Mouse (Mus musculus) neural tube, embryonic 11.5 days (tissue): ENCODE results near the gene Rassf3. TPM values are rescaled to one million over a fixed set of nuclear protein-coding genes. Genes with fewer than 3 reads are reported as not detected.

Experiments used
- ATAC-seq: fragments of 200-750 bp; cut with Nextera tagmentation; 2 replicates; pipeline ENCODE4 v1.8.0; 2017; ENCODE audit warnings: moderate number of reproducible peaks, mild to moderate bottlenecking, moderate TSS enrichment, moderate library complexity; ENCODE audit not compliant: insufficient read depth, low FRiP score, low TSS enrichment
- DNase-seq: peaks from one replicate; pipeline ENCODE4 v3.0.0-alpha.2; 2015; ENCODE audit warnings: low spot score
- H3K27ac ChIP-seq: fragments of 300-500 bp; sonication (generic); 2 replicates; pipeline ENCODE4 v1.5.1; 2014; ENCODE audit warnings: low read depth, mild to moderate bottlenecking, low read length
- H3K27me3 ChIP-seq: fragments of 300-500 bp; sonication (generic); 2 replicates; pipeline ENCODE4 v1.6.1; 2014; ENCODE audit warnings: mild to moderate bottlenecking, low read length, mixed read lengths; ENCODE audit not compliant: control insufficient read depth, insufficient read depth
- H3K36me3 ChIP-seq: fragments of 300-500 bp; sonication (generic); 2 replicates; pipeline ENCODE4 v1.6.1; 2014; ENCODE audit warnings: mild to moderate bottlenecking, low read length, moderate library complexity, mixed read lengths; ENCODE audit not compliant: control insufficient read depth, insufficient read depth
- H3K4me1 ChIP-seq: fragments of 300-500 bp; sonication (generic); 2 replicates; pipeline ENCODE4 v1.6.1; 2014; ENCODE audit warnings: low read length, mixed read lengths; ENCODE audit not compliant: control insufficient read depth, insufficient read depth
- H3K4me2 ChIP-seq: fragments of 300-500 bp; sonication (generic); 2 replicates; pipeline ENCODE4 v1.6.1; 2014; ENCODE audit warnings: low read depth, mild to moderate bottlenecking, moderate library complexity
- H3K4me3 ChIP-seq: fragments of 300-500 bp; sonication (generic); 2 replicates; pipeline ENCODE4 v1.5.1; 2014; ENCODE audit warnings: low read depth, low read length
- H3K9ac ChIP-seq: fragments of 300-500 bp; sonication (generic); 2 replicates; pipeline ENCODE4 v1.6.1; 2014; ENCODE audit warnings: mild to moderate bottlenecking, low read length
- H3K9me3 ChIP-seq: fragments of 300-500 bp; sonication (generic); 2 replicates; pipeline ENCODE4 v1.6.1; 2016; ENCODE audit warnings: low read length; ENCODE audit not compliant: control insufficient read depth
- WGBS: fragments of 180-500 bp; shearing (Covaris S2); extraction: QIAGEN DNeasy Blood & Tissue Kit; methylation state at CpG from one replicate; pipeline ENCODE4 v1.1.7; 2014; 5-methylcytosine and 5-hydroxymethylcytosine counted together
- polyA plus RNA-seq: library from polyadenylated mRNA; unstranded; fragments of >200 nt; fragmentation: Nextera tagmentation; extraction: Ambion mirVana; gene quantifications from 2 replicates; pipeline ENCODE4 v1.2.1, GENCODE M21; 2014

Gene Rassf3
- polyA plus RNA-seq, 1 experiment from 2014 or later = 10.9 TPM

DNA sequence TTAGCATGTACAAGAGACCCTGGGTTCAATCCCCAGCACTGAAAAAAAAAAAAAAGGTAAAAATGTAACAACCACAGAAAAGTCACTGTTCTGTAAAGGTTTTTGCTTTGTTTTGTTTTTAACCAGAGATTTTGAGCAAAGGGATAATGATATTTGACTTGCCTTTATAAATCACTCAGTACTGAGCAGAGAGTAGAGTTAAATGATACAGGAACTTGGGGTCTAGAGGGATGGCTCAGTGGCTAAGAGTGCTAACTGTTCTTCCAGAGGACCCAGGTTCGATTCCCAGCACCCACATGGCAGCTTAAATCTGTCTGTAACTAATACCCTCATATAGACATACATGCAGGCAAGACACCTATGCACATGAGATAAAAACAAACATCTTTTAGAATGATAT, 3.8 kb upstream of the Rassf3 start:
- WGBS = 81% methylated on average over 1 of the region's 1 CpGs

DNA sequence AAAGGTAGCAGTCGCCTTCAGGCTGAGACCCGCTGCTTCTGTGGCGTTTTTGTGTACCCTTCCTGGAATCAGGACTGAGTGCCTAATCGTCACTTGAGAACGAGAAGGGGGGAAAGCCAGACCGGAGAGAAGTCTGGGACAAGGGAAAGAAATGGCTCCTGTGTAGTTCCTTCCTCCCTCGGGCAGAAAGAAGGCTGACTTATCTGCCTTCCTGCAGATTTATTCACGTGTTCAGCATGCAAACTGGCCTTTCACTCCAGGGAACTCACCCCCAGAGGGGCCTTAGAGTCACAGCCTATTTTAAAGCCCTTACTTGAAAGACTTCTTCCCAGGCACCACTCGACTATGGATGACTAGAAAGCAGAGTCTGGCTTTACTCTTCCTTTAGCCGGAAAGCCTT, 1.3 kb upstream of the Rassf3 start:
- DNase-seq = peak; percentile 38
- H3K4me1 ChIP-seq = peaks cover 10% of the 10 kb centered on the region; the same call in 1 of the 2 replicates
- H3K27ac ChIP-seq = 0 out of 2 replicates have a peak overlapping the region, but pooled peaks have one; percentile 21
- no peaks in the 10 kb centered on the region for H3K27me3 ChIP-seq
- no peaks in the 10 kb centered on the region for H3K36me3 ChIP-seq
- no peak overlapping the region; the same call in 1 of the 2 replicates for H3K4me2 ChIP-seq
- H3K4me3 ChIP-seq = no peak overlapping the region
- H3K9me3 ChIP-seq = no peaks in the 10 kb centered on the region
- no peak for ATAC-seq
- 11% methylated on average over 10 of the region's 10 CpGs for WGBS
- H3K9ac ChIP-seq = no peak overlapping the region

More for the DNA sequence above, 3.8 kb upstream of the Rassf3 start:
- peaks cover 3% of the 10 kb centered on the region; the same call in 1 of the 2 replicates for H3K4me1 ChIP-seq
- H3K4me3 ChIP-seq = no peak overlapping the region
- H3K9me3 ChIP-seq = no peaks in the 10 kb centered on the region
- H3K27ac ChIP-seq = no peak overlapping the region
- no peak overlapping the region for H3K9ac ChIP-seq
- no peak overlapping the region for H3K4me2 ChIP-seq
- ATAC-seq (no peak), DNase-seq (no peak)
- H3K27me3 ChIP-seq = no peaks in the 10 kb centered on the region
- no peaks in the 10 kb centered on the region for H3K36me3 ChIP-seq

DNA sequence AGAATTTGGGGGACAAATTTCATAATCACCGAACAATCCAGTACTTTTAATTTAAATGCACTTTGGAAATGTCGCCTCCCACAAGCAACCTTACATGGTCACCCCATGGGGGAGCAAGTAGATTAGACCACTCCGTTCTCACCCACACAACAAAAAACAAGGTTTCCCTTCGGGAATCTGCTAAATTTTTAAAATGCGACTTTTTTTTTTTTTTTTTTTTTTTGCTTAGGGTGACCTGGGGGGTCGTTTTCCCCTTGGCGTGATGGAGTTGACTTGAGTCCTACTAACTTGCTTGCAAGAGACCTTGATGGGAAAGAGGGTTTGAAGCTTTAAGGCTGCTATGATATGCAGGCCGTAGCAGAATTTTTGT, 806 bp upstream of the Rassf3 start:
- no peak overlapping the region for H3K9ac ChIP-seq
- H3K4me3 ChIP-seq = peak overlapping the region; percentile 65; the same call in 1 of the 2 replicates
- H3K9me3 ChIP-seq = no peaks in the 10 kb centered on the region
- H3K36me3 ChIP-seq = no peaks in the 10 kb centered on the region
- no peak overlapping the region for H3K27ac ChIP-seq
- H3K4me1 ChIP-seq = peaks cover 10% of the 10 kb centered on the region; the same call in 1 of the 2 replicates
- no peaks in the 10 kb centered on the region for H3K27me3 ChIP-seq
- WGBS = 14% methylated on average over 8 of the region's 8 CpGs
- peak overlapping the region; percentile 65; the same call in 1 of the 2 replicates for H3K4me2 ChIP-seq
- no peak for ATAC-seq
- no peak for DNase-seq

DNA sequence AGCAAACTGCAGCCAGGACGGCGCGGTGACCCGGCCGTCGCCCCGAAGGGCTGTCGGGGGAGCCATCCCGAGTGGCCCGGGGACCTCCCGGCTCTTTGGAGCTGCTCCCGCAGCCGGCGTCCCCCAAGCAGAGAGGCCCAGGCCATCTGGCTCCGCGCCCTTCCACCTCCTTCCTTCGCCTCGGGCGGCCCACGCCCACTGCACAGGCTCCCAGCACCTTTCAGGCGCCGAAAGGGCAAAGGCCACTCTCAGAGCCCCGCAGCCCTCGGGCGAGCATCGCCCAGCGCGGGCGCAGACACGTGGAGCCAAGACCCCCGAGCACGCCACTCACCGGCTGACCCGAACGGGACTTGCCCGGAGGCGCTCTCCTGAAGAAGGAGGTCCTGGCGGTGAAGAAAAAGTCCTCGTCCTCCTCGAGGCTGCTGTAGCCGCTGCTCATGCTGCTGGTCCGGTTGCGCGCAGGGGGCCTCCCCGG, 438 bp downstream of the Rassf3 start:
- Histone ChIP-seq H3K36me3 (no peaks in the 10 kb centered on the region), H3K9me3 (no peaks in the 10 kb centered on the region), H3K4me3 (peak overlapping the region; percentile 65), H3K4me1 (peaks cover 10% of the 10 kb centered on the region; the same call in 1 of the 2 replicates), H3K27ac (peak overlapping the region; percentile 71), H3K4me2 (peak overlapping the region; percentile 65), H3K27me3 (no peaks in the 10 kb centered on the region), H3K9ac (peak overlapping the region; percentile 66)
- 0% methylated on average over 39 of the region's 45 CpGs for WGBS
- DNase-seq (peak; percentile 73), ATAC-seq (peak; percentile 71)

DNA sequence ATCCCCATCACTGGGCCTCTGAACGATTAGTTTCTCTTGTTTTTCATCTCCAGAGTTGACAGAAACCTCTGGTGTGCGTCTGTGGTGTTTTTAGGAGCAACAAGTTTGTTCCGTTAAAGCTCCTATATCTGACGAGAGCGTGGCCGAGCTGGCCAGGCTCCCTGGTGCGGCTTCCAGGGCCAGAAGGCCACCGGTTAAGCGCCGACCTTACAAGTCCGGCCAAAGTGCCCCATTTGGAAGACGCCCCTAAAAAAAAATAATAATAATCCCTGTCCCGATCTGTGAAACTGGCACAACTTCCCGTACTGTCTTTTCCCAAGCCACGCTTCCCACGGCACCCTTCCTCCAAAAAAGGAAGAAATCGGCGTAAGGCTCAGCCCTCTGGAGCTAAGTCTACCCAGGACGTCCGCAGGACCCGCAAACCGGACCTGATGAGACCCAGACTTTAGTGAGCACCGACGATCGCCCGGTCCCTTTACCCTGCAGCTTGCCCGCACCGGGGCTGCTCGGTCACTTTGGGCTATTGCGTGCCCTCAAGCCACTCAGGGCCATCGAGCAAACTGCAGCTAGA, 961 bp downstream of the Rassf3 start:
- Histone ChIP-seq H3K4me1 (peaks cover 10% of the 10 kb centered on the region; the same call in 1 of the 2 replicates), H3K9ac (peak overlapping the region; percentile 66), H3K9me3 (no peaks in the 10 kb centered on the region), H3K27me3 (no peaks in the 10 kb centered on the region), H3K4me3 (peak overlapping the region; percentile 65), H3K4me2 (peak overlapping the region; percentile 65), H3K36me3 (no peaks in the 10 kb centered on the region), H3K27ac (0 out of 2 replicates have a peak overlapping the region, but pooled peaks have one; percentile 71)
- ATAC-seq = no peak
- peak; percentile 31 for DNase-seq
- 1% methylated on average over 31 of the region's 31 CpGs for WGBS

DNA sequence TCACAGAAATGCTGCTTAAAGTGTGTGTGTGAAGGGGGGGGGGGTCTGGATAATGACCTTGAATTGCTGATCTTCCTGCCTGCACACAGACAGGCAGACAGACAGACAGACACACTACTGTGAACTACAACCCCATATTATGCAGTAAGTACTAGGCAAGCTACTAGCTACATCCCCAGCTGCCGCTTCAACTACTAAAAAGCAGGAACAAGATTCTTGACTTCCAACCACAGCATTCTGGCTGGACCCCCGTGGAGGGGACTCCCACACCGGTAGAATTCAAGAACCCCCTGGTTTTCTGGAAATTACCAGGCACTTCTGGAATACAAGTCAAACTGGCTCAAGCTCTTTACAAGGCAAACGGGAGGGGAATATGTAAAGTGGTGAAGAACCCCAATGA, 1.9 kb downstream of the Rassf3 start:
- DNase-seq (no peak), ATAC-seq (no peak)
- Histone ChIP-seq H3K9ac (0 out of 2 replicates have a peak overlapping the region, but pooled peaks have one; percentile 12), H3K4me3 (peak overlapping the region; percentile 65), H3K36me3 (no peaks in the 10 kb centered on the region), H3K4me1 (peaks cover 10% of the 10 kb centered on the region; the same call in 1 of the 2 replicates), H3K4me2 (peak overlapping the region; percentile 65), H3K27ac (no peak overlapping the region), H3K27me3 (no peaks in the 10 kb centered on the region), H3K9me3 (no peaks in the 10 kb centered on the region)
- 26% methylated on average over 4 of the region's 4 CpGs for WGBS

DNA sequence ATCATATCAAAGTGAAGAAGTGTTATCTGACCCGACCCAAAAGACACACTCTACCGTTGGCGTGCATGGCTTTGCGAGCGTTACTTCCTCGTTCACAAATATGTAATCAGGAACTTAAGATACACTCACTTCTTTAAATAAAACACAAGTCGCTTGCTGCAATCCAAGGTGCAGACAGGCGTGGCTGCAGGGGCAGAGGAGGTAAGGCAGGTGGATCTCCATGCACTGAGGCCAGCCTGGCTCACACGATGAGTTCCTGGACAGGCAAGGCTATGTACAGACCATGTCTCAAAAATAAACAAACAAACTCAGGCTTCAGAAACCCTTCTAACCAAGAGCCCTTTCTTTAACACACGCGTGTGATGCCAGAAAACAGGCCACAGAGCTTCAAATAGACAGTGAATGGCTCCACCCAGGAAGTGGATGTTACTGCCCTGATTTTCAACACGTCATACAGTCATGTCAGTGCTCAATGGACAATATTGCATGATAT, 2.4 kb downstream of the Rassf3 start:
- Histone ChIP-seq H3K4me3 (0 out of 2 replicates have a peak overlapping the region, but pooled peaks have one; percentile 65), H3K4me2 (peak overlapping the region; percentile 65)

DNA sequence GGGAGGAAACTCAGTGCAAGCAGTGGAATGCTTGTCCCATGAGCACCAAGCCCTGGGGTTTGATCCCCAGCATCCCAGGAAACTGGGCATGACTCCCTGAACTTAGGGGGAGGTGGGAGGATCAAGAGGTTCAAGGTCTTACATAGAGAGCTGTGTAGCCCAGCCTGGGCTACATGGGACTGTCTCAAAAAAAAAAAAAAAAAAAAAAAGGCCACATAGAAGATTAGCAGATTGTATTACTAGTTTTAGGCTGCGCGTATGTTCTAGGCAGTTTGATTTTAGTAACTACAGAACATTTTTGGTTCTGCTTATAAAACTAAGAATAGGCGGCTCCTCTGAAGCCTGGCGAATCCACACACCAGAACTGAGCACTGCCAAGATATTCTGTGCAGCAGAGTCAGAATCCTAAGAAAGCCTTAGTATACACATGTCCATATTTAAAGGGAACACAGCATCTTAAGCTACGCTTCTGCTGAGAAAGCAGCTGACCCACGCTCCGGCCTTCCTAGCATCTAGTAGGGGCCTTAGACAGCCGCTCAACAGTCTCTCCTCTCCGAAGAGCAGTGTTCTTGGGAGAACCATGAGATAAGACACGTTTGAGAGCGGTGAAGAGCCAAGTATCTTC, 3.4 kb downstream of the Rassf3 start:
- Histone ChIP-seq H3K36me3 (no peaks in the 10 kb centered on the region), H3K9me3 (no peaks in the 10 kb centered on the region), H3K4me1 (peaks cover 10% of the 10 kb centered on the region; the same call in 1 of the 2 replicates), H3K27ac (no peak overlapping the region), H3K27me3 (no peaks in the 10 kb centered on the region), H3K9ac (no peak overlapping the region), H3K4me3 (no peak overlapping the region), H3K4me2 (no peak overlapping the region; the same call in 1 of the 2 replicates)
- DNase-seq (no peak), ATAC-seq (no peak)
- 86% methylated on average over 11 of the region's 11 CpGs for WGBS

More for the DNA sequence above, 2.4 kb downstream of the Rassf3 start:
- no peaks in the 10 kb centered on the region for H3K36me3 ChIP-seq
- H3K27ac ChIP-seq = no peak overlapping the region
- DNase-seq (no peak), ATAC-seq (no peak)
- H3K27me3 ChIP-seq = no peaks in the 10 kb centered on the region
- 59% methylated on average over 12 of the region's 12 CpGs for WGBS
- peaks cover 10% of the 10 kb centered on the region; the same call in 1 of the 2 replicates for H3K4me1 ChIP-seq
- H3K9ac ChIP-seq = no peak overlapping the region
- no peaks in the 10 kb centered on the region for H3K9me3 ChIP-seq
